Mouse (Mus musculus): Measurements from ENCODE around the gene Pde6c. TPM values are rescaled to one million over a fixed set of nuclear protein-coding genes. Genes with fewer than 3 reads are reported as not detected.

Pde6c gene
- polyA plus RNA-seq (2012; rRNA removed) = not detected in 2 replicates

GRCm38 (mm10) chr19:38132481-38132880 is at the start of gene Pde6c:
TSS of gene Pde6c (plus strand) at chr19:38132781.
- no peak for DNase-seq (ENCODE audit: low spot score)

- no peak for DNase-seq (ENCODE audit: low spot score)
Observed at GRCm38 (mm10) chr19:38082931-38083525, 49.6 kb upstream of the Pde6c start.

- DNase-seq (ENCODE audit: low spot score) = no peak
Observed at GRCm38 (mm10) chr19:38085841-38086240, 46.7 kb upstream of the Pde6c start.

- no peak for DNase-seq (ENCODE audit: low spot score)
Observed at GRCm38 (mm10) chr19:38086948-38087551, 45.5 kb upstream of the Pde6c start.

GRCm38 (mm10) chr19:38089358-38089757 is 43.2 kb upstream of the Pde6c start:
- no peak for DNase-seq (ENCODE audit: low spot score)

- no peak for DNase-seq (ENCODE audit: low spot score)
Observed at GRCm38 (mm10) chr19:38091512-38091985, 41.0 kb upstream of the Pde6c start.

GRCm38 (mm10) chr19:38096231-38096630 is 36.4 kb upstream of the Pde6c start:
- no peak for DNase-seq (ENCODE audit: low spot score)

- DNase-seq (ENCODE audit: low spot score) = peak; percentile 44
Observed at GRCm38 (mm10) chr19:38096858-38097758, 35.5 kb upstream of the Pde6c start, which contains the start of gene Ffar4. TSS of gene Ffar4 (plus strand) at chr19:38097071.

- no peak for DNase-seq (ENCODE audit: low spot score)
Observed at GRCm38 (mm10) chr19:38107871-38108270, 24.7 kb upstream of the Pde6c start.

GRCm38 (mm10) chr19:38109506-38110242 is 22.9 kb upstream of the Pde6c start:
- no peak for DNase-seq (ENCODE audit: low spot score)

- DNase-seq (ENCODE audit: low spot score) = no peak
Observed at GRCm38 (mm10) chr19:38111056-38111455, 21.5 kb upstream of the Pde6c start.

- no peak for DNase-seq (ENCODE audit: low spot score)
Observed at GRCm38 (mm10) chr19:38112575-38112974, 20.0 kb upstream of the Pde6c start.

GRCm38 (mm10) chr19:38114834-38115491 is 17.6 kb upstream of the Pde6c start:
- DNase-seq (ENCODE audit: low spot score) = no peak

- DNase-seq (ENCODE audit: low spot score) = no peak
Observed at GRCm38 (mm10) chr19:38120123-38120760, 12.3 kb upstream of the Pde6c start.

- no peak for DNase-seq (ENCODE audit: low spot score)
Observed at GRCm38 (mm10) chr19:38123921-38124320, 8.7 kb upstream of the Pde6c start.

GRCm38 (mm10) chr19:38124401-38125218 is 8.0 kb upstream of the Pde6c start:
- peak; percentile 35 for DNase-seq (ENCODE audit: low spot score)

GRCm38 (mm10) chr19:38125219-38125610 is 7.4 kb upstream of the Pde6c start, which contains the start of gene Rbp4:
TSS of gene Rbp4 (minus strand) at chr19:38125281.
- DNase-seq (ENCODE audit: low spot score) = no peak

GRCm38 (mm10) chr19:38126656-38127055 is 5.9 kb upstream of the Pde6c start:
- DNase-seq (ENCODE audit: low spot score) = no peak

- DNase-seq (ENCODE audit: low spot score) = no peak
Observed at GRCm38 (mm10) chr19:38133986-38134385, 1.4 kb downstream of the Pde6c start.

- DNase-seq (ENCODE audit: low spot score) = no peak
Observed at GRCm38 (mm10) chr19:38134806-38135205, 2.2 kb downstream of the Pde6c start.

Data from urinary bladder, adult 2 months (tissue).